Mouse (Mus musculus) thymus, adult 18-20 months (tissue): ENCODE data around the gene Cdh13.

Experiments used
- DNase-seq, 2 experiments: peaks; one replicate each; pipeline ENCODE4 v3.0.0; 2022; ENCODE audit warnings: mixed read lengths in 2 of 2

Gene Cdh13

DNA sequence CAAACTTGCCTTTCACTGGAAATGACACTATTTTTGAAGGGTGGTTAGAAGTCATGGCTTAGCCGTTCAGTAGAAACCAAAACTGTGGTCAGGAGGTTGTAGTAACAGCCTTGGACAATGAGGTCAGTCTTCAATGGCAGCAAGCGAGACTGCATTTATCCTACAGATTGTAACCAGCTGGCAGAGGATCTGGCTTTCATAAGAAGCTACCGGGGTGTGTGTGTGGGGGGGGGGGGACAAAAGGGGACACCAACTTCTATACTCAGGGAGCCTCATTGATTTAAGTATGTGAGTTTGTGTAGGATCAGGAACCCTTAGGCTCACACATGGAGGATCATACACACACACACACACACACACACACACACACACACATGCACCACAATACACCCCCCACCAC is 25.6 kb downstream of the Cdh13 start:
- no peak for DNase-seq

- DNase-seq: no peak
Observed at GRCm38 (mm10) chr8:118313426-118314187, 30.1 kb downstream of the Cdh13 start.

DNA sequence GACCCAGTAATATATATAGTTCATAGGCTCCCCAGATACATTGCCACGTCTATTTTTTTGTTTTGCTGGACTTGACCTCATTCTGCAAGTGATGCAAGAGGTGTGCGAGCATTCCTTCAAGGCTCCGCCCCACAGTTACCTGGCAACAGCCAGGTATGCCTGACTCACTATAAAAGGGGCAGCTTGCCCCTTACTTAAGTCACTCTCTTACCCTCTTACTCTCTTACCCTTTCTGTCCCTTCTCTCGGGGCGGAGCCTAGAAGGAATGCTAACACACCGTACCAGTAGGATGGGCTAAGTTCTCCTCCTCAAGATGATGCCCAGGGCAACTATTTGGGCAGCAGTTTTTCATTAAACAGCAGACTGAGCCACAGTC is 30.6 kb downstream of the Cdh13 start:
- DNase-seq: no peak

DNA sequence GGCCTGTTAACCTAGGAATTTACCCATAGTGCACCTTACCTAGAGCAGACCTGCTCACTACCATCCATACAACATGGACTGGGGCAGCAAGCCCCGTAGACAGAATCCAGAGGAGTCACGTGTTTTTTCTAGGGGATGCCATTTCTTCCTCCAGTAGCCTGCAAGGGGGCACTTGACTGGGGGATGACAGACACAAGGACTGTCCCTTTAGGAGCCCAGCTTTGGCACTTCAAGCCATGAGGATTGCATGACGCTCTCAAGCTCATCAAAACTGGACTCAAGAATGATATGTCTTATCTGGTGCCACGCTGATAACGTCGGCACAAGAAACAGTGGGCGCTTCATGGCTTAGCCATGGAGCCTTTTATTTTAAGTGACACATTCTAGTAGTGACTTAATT is 31.4 kb downstream of the Cdh13 start:
- DNase-seq: no peak

- no peak for DNase-seq
Observed at GRCm38 (mm10) chr8:118316440-118316839, 32.9 kb downstream of the Cdh13 start.

GRCm38 (mm10) chr8:118320566-118320965 is 37.0 kb downstream of the Cdh13 start:
- no peak for DNase-seq

- DNase-seq: no peak
Observed at GRCm38 (mm10) chr8:118323421-118323820, 39.9 kb downstream of the Cdh13 start.

GRCm38 (mm10) chr8:118334933-118335332 is 51.4 kb downstream of the Cdh13 start:
- DNase-seq: no peak

GRCm38 (mm10) chr8:118339711-118340110 is 56.2 kb downstream of the Cdh13 start:
- DNase-seq: no peak

- DNase-seq: no peak
Observed at GRCm38 (mm10) chr8:118343267-118343666, 59.7 kb downstream of the Cdh13 start.

DNA sequence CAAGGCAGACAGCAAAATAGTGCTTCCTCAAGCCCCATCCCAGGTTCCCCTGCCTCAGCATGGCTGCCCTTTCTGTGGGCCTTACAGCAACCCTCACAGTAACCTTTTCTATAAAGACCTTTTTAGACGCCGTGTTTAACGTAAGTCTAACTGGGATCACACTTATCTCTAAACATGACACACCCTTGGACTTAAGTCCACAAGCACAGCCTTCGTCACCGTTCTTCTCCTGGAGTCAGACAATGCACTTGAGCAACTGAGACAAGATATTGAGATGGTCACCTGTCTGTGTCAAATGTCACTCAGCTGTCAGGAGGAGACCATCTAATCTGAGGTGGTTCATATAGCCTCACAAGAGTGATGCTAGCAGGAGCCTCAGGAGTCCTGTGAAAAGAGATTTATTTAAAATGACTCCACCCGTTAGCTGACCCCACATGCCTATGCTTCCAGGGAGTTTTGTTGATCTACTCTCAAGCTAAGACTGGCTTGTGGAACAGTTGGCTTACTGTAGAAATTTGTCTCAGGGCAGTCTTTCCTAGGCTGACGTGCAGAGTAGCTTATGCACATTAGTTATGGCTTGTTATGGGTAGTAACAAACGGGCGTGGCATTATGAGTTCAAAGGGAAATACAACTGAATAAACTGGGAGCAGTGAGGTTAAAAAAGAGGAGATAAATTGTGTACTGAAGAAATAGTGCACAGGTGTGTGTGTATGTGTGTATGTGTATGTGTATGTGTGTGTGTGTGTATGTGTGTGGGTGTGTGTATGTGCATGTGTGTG is 65.4 kb downstream of the Cdh13 start:
- no peak for DNase-seq

DNA sequence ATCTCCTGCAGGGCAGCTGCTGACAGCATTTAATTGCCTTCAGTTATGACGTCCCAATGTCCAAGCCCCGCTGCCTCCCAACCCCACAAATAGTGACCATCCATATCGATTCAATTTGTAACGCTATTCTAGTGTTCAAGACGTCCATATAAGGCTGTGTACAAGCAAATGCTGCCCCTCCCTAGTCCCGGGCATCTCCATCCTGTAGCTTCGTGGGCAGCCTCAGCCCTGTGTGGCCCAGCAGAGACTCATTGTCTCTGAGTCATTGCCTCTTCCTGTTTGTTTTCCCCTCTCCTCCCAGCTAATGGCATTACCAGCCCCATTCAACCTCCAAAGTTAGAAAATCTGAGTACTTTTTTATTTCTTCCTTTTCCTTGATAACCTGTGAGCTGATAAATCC is 66.6 kb downstream of the Cdh13 start:
- no peak for DNase-seq

GRCm38 (mm10) chr8:118353022-118353421 is 69.5 kb downstream of the Cdh13 start:
- DNase-seq: no peak

- DNase-seq: no peak
Observed at GRCm38 (mm10) chr8:118357067-118357466, 73.5 kb downstream of the Cdh13 start.

DNA sequence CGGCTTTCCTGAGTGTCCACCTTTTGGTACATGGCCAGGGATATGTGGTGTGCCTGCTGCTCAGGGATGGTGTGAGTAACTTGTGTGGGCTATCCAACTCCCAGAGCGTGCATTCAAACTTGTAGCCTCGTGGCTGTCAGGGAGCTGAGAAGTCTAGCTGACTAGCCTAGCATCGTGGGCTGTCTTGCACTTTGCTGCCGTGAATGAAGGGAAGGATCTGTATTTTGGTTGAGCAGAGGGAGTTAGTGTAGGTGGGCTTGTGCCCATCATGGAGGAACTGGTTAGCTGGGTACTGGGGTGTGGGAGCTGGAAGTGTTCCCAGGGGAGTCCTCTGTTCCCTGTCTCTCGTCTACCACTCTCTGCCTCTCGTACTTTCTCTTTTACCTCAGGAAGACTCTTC is 74.1 kb downstream of the Cdh13 start:
- no peak for DNase-seq

DNA sequence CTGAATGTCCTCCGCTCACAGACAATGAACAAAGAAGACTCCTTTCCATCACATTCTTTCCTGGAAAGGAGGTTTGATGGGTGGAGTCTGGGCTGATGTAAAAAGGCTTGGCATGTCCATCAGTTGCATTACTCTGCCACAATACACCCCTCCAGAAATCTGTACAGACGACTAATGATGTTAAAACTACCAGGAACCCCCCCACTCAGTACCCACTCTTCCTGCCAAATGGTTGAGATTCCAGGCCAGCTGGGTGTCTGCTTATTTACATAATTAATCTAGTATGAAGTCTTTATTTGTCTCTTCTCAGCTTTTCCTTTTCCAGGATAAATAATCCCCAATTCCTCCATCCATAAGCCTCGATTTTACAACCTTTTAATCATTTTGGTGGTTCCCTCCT is 80.2 kb downstream of the Cdh13 start:
- DNase-seq: no peak

DNA sequence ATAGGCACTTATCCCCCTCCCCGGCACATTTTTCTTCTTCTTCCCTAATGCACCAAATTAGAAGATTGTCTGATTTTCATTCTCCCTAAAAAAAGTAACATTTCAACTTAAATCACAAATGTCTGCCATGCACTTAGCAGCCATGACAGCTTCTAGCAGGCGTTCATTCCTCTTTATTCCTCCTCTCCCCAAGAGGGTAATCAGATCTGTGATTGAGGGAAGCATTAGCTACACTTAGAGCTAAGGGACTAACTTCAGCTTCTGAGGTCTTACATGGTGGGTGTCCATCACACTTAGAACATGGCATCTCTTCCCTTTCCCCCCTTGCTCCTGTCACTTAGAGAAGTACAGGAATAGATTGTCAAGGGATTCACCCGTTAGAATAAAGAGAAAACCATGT is 89.6 kb downstream of the Cdh13 start:
- DNase-seq: no peak

- no peak for DNase-seq
Observed at GRCm38 (mm10) chr8:118374738-118375137, 91.2 kb downstream of the Cdh13 start.

- DNase-seq: no peak
Observed at GRCm38 (mm10) chr8:118376791-118377190, 93.3 kb downstream of the Cdh13 start.

GRCm38 (mm10) chr8:118378985-118379384 is 95.5 kb downstream of the Cdh13 start:
- no peak for DNase-seq

GRCm38 (mm10) chr8:118379657-118380056 is 96.1 kb downstream of the Cdh13 start:
- DNase-seq: no peak

- DNase-seq: no peak
Observed at GRCm38 (mm10) chr8:118380058-118380457, 96.5 kb downstream of the Cdh13 start.

GRCm38 (mm10) chr8:118380782-118381181 is 97.2 kb downstream of the Cdh13 start:
- no peak for DNase-seq

DNA sequence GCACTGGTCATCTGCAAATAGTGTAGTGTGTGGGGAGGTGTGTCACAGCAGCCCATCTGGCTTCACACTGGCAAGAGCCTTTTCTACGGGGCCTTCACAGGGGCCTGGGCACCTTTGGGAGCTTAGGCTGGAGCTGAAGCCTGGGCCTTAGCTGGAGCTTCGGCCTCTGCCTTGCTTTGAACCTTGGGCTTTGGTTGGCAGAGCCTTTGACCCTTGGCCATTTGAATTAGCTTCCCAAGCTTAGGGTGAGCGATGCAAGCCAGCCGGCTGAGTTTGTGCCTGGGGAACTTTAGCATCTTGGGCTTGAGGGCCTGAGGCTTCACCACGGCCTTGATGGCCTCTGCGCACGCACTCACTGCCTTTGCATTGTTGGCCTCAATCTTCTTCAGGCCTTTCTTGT is 98.1 kb downstream of the Cdh13 start:
- DNase-seq: no peak
